Mouse (Mus musculus) kidney, adult 2 months (tissue): ENCODE measurements around the gene AC141477.1. TPM values are rescaled to one million over a fixed set of nuclear protein-coding genes. Genes with fewer than 3 reads are reported as not detected.
A peak's percentile ranks its signal among the peaks of the same experiment; 100 is the strongest.

ENCODE experiments used
- DNase-seq: peaks from one replicate; pipeline ENCODE4 v3.0.0; 2021
- H3K27ac ChIP-seq: fragments of 200-500 bp; 2 replicates; pipeline ENCODE4 v1.5.1; 2012; ENCODE audit warnings: low read depth, low read length, control low read depth, inconsistent platforms; ENCODE audit not compliant: insufficient read depth
- H3K27me3 ChIP-seq: fragments of 200-500 bp; replicated peaks from 2 replicates; pipeline ENCODE4 v1.6.1; 2012; ENCODE audit warnings: mild to moderate bottlenecking, moderate library complexity, low read length, inconsistent platforms; ENCODE audit not compliant: control insufficient read depth, insufficient read depth
- H3K36me3 ChIP-seq: fragments of 200-500 bp; 2 replicates; pipeline ENCODE4 v1.6.1; 2012; ENCODE audit warnings: mild to moderate bottlenecking, moderate library complexity, low read length, inconsistent platforms; ENCODE audit not compliant: control insufficient read depth, insufficient read depth
- H3K4me1 ChIP-seq: fragments of 200-500 bp; 2 replicates; pipeline ENCODE4 v1.6.1; 2011; ENCODE audit warnings: low read length; ENCODE audit not compliant: control insufficient read depth, insufficient read depth
- H3K4me3 ChIP-seq: fragments of 200-500 bp; 2 replicates; pipeline ENCODE4 v1.5.1; 2011; ENCODE audit warnings: mild to moderate bottlenecking, low read depth, low read length, control low read depth; ENCODE audit not compliant: insufficient read depth
- CTCF ChIP-seq: fragments of 200-500 bp; conservative IDR thresholded peaks from 2 replicates; pipeline ENCODE4 v1.5.1; 2011; ENCODE audit warnings: low read depth, mild to moderate bottlenecking, control low read depth, low read length, moderate library complexity, mixed read lengths; ENCODE audit not compliant: insufficient read depth, insufficient read length
- POLR2A ChIP-seq: fragments of 200-500 bp; IDR thresholded peaks from one replicate; pipeline ENCODE4 v1.6.1; 2011; ENCODE audit warnings: low read depth, low read length, control low read depth
- WGBS: fragments of 180-500 bp; shearing (Covaris S2); methylation state at CpG from one replicate; pipeline ENCODE4 v1.1.7; 2018; 5-methylcytosine and 5-hydroxymethylcytosine counted together
- polyA plus RNA-seq: library from polyadenylated mRNA; depleted of rRNA; stranded (reverse); fragments of >200 nt; gene quantifications from 2 replicates; pipeline ENCODE4 v1.2.3, GENCODE M21; 2012

AC141477.1 gene
- polyA plus RNA-seq, 1 experiment = not detected

DNA sequence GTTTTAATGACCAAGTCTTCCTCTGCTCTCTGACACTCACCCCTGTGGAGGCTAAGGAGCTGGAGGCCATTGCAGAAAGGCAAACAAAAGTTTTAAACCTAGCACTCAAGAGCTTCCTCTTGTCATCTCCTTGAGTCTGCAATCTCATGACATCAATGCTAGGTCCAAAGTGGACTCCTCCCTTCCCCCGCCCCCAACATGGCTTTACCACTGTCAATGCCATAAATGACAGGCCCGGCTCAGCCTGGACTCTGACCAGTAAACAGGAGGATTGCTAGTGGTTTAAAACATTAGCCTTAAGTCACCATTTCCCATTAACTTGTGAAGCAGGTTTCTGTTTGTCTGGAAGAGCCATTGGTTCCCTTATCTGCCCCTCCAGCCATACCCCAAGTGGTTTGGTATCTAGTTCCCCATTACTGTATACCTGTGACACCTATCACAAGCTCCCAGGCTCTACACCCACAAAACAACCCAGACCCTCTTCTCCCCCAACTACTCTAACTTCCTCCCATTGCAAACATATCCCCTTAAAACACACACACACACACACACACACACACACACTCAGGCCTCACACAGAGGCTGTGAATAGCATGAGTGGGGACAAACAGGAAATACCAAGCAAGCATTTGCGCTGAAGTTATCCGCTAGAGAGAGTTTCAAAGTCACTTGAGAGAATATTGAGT, 5.9 kb upstream of the AC141477.1 start:
- no peak for TF ChIP-seq POLR2A
- no peak for TF ChIP-seq CTCF
- 64% methylated on average over 4 of the region's 4 CpGs for WGBS
- no peak overlapping the region for H3K4me3 ChIP-seq
- peaks cover 8% of the 10 kb centered on the region; the same call in 1 of the 2 replicates for H3K4me1 ChIP-seq
- peak overlapping the region; percentile 28; the same call in 1 of the 2 replicates for H3K27ac ChIP-seq
- DNase-seq = peak; percentile 39
- H3K36me3 ChIP-seq = no peaks in the 10 kb centered on the region
- H3K27me3 ChIP-seq = no peaks in the 10 kb centered on the region

- under 1% methylated on average over 78 of the region's 78 CpGs for WGBS
- peak; percentile 99 for DNase-seq
- no peak for TF ChIP-seq POLR2A
- peak; percentile 81 for TF ChIP-seq CTCF
- peak within 1 kb of the TSS; percentile 90 for H3K27ac ChIP-seq
- H3K4me3 ChIP-seq = peak within 1 kb of the TSS; percentile 83
- H3K36me3 ChIP-seq = no peaks in the 10 kb centered on the region
- no peaks in the 10 kb centered on the region for H3K27me3 ChIP-seq
- H3K4me1 ChIP-seq = peaks cover 9% of the 10 kb centered on the region; the same call in 1 of the 2 replicates
Observed at GRCm38 (mm10) chr10:76442178-76443088, 2.2 kb upstream of the AC141477.1 start, which contains the start of gene Pcnt. TSS of gene Pcnt (minus strand) at chr10:76442786.

DNA sequence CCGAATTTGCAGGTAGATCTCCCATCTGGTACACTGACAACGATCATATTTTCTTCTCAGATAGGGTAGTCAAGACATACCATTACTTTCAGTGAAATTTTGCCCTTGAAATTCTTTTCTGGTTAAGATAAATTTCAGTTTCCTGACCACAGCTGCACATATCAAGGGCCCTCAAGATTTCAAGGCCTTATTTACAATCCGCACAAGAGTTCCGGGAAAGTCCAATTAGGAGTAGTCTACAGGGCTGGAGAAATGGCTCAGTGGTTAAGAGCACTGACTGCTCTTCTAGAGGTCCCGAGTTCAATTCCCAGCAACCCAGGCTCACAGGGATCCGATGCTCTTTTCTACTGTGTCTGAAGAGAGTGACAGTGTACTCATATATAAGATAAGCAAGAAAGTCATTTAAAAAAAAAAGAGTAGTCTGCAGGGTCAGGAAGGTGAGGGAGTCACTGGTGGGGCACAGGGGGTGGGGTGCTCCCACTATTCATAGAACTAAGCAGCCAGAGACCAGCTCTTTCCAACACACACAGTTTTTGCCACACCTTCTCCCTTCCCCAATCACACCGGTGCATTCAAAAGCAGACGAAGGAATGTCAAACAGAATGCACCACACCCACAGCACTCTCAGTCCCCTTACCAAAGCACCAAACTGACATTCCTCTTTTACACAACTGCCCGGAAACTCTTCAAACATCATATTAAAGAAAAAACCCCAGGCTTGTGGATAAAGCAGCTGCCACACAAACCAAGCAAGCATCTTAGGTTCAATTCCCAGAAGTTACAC, 945 bp downstream of the AC141477.1 start:
- Histone ChIP-seq H3K27me3 (no peaks in the 10 kb centered on the region), H3K4me1 (peaks cover 9% of the 10 kb centered on the region; the same call in 1 of the 2 replicates), H3K4me3 (no peak overlapping the region), H3K36me3 (0 out of 2 replicates have a peak, but pooled peaks cover 1% of the 10 kb centered on the region), H3K27ac (no peak overlapping the region)
- 93% methylated on average over 9 of the region's 9 CpGs for WGBS
- TF ChIP-seq POLR2A = no peak
- no peak for TF ChIP-seq CTCF
- no peak for DNase-seq

DNA sequence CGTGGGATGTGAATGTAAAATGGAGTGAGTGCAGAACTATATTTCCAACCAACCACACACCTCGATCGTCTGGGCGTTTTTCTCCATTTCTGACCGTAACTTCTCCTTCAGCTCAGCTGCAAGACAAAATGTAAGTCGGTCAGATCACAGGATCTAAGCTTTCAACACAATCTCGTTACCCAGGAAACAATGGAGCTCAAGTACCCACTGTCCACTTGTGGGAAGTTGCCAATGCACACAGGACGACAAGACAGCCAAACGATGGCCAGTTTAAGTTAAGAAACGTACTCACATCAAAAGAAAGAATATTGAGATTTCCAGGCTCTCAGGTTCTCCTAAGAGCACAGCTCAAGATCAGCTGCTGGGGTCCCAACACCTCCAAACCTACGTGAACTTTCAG, 6.3 kb downstream of the AC141477.1 start:
- Histone ChIP-seq H3K36me3 (0 out of 2 replicates have a peak, but pooled peaks cover 1% of the 10 kb centered on the region), H3K4me1 (no peaks in the 10 kb centered on the region), H3K27ac (no peak overlapping the region), H3K27me3 (no peaks in the 10 kb centered on the region), H3K4me3 (no peak overlapping the region)
- 95% methylated on average over 11 of the region's 11 CpGs for WGBS
- no peak for TF ChIP-seq POLR2A
- TF ChIP-seq CTCF = no peak
- DNase-seq = no peak

DNA sequence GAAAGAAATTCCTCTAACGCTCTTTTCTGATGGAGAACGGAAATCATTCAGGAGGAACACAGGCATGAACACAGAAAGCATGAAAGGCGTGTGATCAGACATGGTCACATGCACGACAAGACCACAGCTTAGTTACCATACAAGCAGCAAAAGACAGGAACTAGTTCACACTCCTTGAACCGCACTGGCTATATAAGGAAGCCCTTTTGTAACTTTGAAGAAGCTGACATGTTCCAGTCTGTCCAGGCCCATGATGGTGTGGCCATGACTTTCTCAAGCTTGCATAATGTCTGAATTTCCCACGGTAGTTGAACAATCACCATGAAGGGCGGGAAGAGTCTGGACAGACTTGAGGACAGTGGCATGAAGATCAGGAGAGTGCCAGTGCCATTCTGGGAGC, 14.6 kb downstream of the AC141477.1 start:
- no peaks in the 10 kb centered on the region for H3K27me3 ChIP-seq
- no peak overlapping the region for H3K4me3 ChIP-seq
- no peak for TF ChIP-seq CTCF
- no peak for TF ChIP-seq POLR2A
- H3K4me1 ChIP-seq = no peaks in the 10 kb centered on the region
- no peaks in the 10 kb centered on the region; the same call in none of the 2 replicates for H3K36me3 ChIP-seq
- no peak for DNase-seq
- no peak overlapping the region for H3K27ac ChIP-seq
- WGBS = 92% methylated on average over 7 of the region's 7 CpGs

GRCm38 (mm10) chr10:76416811-76417210, 23.4 kb downstream of the AC141477.1 start:
- TF ChIP-seq CTCF (no peak), POLR2A (no peak)
- no peak overlapping the region for H3K4me3 ChIP-seq
- DNase-seq = peak; percentile 75
- peak overlapping the region; percentile 89; the same call in 1 of the 2 replicates for H3K27ac ChIP-seq
- H3K4me1 ChIP-seq = peaks cover 9% of the 10 kb centered on the region; the same call in 1 of the 2 replicates
- 51% methylated on average over 12 of the region's 12 CpGs for WGBS
- no peaks in the 10 kb centered on the region for H3K27me3 ChIP-seq
- H3K36me3 ChIP-seq = peaks cover 2% of the 10 kb centered on the region

DNA sequence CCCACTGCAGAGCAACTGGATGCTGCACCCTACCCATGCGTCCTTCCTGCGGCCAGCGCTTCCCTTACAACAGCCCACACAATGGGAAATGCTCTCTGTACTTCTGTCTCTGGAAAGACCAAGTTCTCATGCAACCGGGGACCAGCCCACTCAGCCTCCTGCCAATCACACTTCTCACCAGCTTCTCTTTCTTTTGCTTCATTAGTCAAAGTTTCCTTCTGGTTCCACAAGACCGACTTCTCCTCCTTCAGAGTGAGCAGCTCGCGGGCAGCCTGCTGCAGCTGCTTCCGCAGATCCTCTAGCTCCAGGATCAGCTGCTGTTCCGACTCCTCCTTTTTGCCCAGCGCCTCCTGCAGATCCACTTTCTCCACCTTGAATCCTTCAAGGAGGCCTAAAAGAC, 31.7 kb downstream of the AC141477.1 start:
- 66% methylated on average over 10 of the region's 10 CpGs for WGBS
- TF ChIP-seq CTCF = no peak
- TF ChIP-seq POLR2A = no peak
- no peak overlapping the region for H3K27ac ChIP-seq
- no peaks in the 10 kb centered on the region for H3K4me1 ChIP-seq
- DNase-seq = no peak
- no peaks in the 10 kb centered on the region; the same call in 1 of the 2 replicates for H3K36me3 ChIP-seq
- H3K4me3 ChIP-seq = no peak overlapping the region
- no peaks in the 10 kb centered on the region for H3K27me3 ChIP-seq
